Mouse (Mus musculus) hindbrain, embryonic 12.5 days (tissue): ENCODE data around the gene Cadm1. TPM values are rescaled to one million over a fixed set of nuclear protein-coding genes. Genes with fewer than 3 reads are reported as not detected.

ENCODE experiments used
- ATAC-seq: fragments of 200-750 bp; cut with Nextera tagmentation; 2 replicates; pipeline ENCODE4 v1.8.0; 2017; ENCODE audit warnings: moderate TSS enrichment; ENCODE audit not compliant: low FRiP score
- H3K27ac ChIP-seq: fragments of 300-500 bp; sonication (generic); 2 replicates; pipeline ENCODE4 v1.5.1; 2016; ENCODE audit warnings: mild to moderate bottlenecking
- H3K27me3 ChIP-seq: fragments of 300-500 bp; sonication (generic); 2 replicates; pipeline ENCODE4 v1.6.1; 2016; ENCODE audit warnings: mild to moderate bottlenecking
- H3K36me3 ChIP-seq: fragments of 300-500 bp; sonication (generic); 2 replicates; pipeline ENCODE4 v1.6.1; 2016; ENCODE audit warnings: mild to moderate bottlenecking
- H3K4me1 ChIP-seq: fragments of 300-500 bp; sonication (generic); 2 replicates; pipeline ENCODE4 v1.6.1; 2016
- H3K4me2 ChIP-seq: fragments of 300-500 bp; sonication (generic); replicated peaks from 2 replicates; pipeline ENCODE4 v1.6.1; 2016; ENCODE audit warnings: mild to moderate bottlenecking
- H3K4me3 ChIP-seq: fragments of 300-500 bp; sonication (generic); 2 replicates; pipeline ENCODE4 v1.5.1; 2016; ENCODE audit warnings: mild to moderate bottlenecking
- H3K9ac ChIP-seq: fragments of 300-500 bp; sonication (generic); 2 replicates; pipeline ENCODE4 v1.6.1; 2016; ENCODE audit warnings: mild to moderate bottlenecking, moderate library complexity
- H3K9me3 ChIP-seq: fragments of 300-500 bp; sonication (generic); replicated peaks from 2 replicates; pipeline ENCODE4 v1.6.1; 2016; ENCODE audit warnings: mild to moderate bottlenecking
- WGBS: fragments of 180-500 bp; shearing (Covaris S2); methylation state at CpG from one replicate; pipeline ENCODE4 v1.1.7; 2016; 5-methylcytosine and 5-hydroxymethylcytosine counted together
- polyA plus RNA-seq: library from polyadenylated mRNA; unstranded; fragments of >200 nt; fragmentation: Nextera tagmentation; extraction: Ambion mirVana; gene quantifications from 2 replicates; pipeline ENCODE4 v1.2.1, GENCODE M21; 2016

Cadm1 gene
- polyA plus RNA-seq, 1 experiment from 2014 or later: 120 TPM

GRCm38 (mm10) chr9:47586176-47586575 lies 56.2 kb downstream of the Cadm1 start:
- WGBS: 53% methylated on average over 5 of the region's 5 CpGs
- H3K27ac ChIP-seq: no peak overlapping the region
- no peaks in the 10 kb centered on the region; the same call in 1 of the 2 replicates for H3K27me3 ChIP-seq
- no peaks in the 10 kb centered on the region for H3K36me3 ChIP-seq
- peaks cover 33% of the 10 kb centered on the region for H3K4me1 ChIP-seq
- no peak overlapping the region for H3K4me3 ChIP-seq
- no peaks in the 10 kb centered on the region for H3K9me3 ChIP-seq
- no peak overlapping the region for H3K9ac ChIP-seq
- H3K4me2 ChIP-seq: no peak overlapping the region
- ATAC-seq: no peak

GRCm38 (mm10) chr9:47586839-47587238 lies 56.9 kb downstream of the Cadm1 start:
- no peaks in the 10 kb centered on the region for H3K27me3 ChIP-seq
- peaks cover 33% of the 10 kb centered on the region for H3K4me1 ChIP-seq
- H3K9ac ChIP-seq: no peak overlapping the region
- WGBS: 83% methylated on average over 8 of the region's 8 CpGs
- H3K9me3 ChIP-seq: no peaks in the 10 kb centered on the region
- no peaks in the 10 kb centered on the region for H3K36me3 ChIP-seq
- ATAC-seq: no peak
- no peak overlapping the region for H3K4me2 ChIP-seq
- no peak overlapping the region for H3K27ac ChIP-seq
- no peak overlapping the region for H3K4me3 ChIP-seq

- no peak overlapping the region for H3K4me3 ChIP-seq
- WGBS: 65% methylated on average over 7 of the region's 7 CpGs
- H3K4me1 ChIP-seq: peaks cover 33% of the 10 kb centered on the region
- H3K9ac ChIP-seq: no peak overlapping the region
- ATAC-seq: no peak
- no peaks in the 10 kb centered on the region for H3K27me3 ChIP-seq
- H3K9me3 ChIP-seq: no peaks in the 10 kb centered on the region
- no peak overlapping the region for H3K4me2 ChIP-seq
- H3K27ac ChIP-seq: no peak overlapping the region
- H3K36me3 ChIP-seq: no peaks in the 10 kb centered on the region
These were observed 57.7 kb downstream of the Cadm1 start for GRCm38 (mm10) chr9:47587577-47588194.

GRCm38 (mm10) chr9:47589832-47590231 lies 59.9 kb downstream of the Cadm1 start:
- Histone ChIP-seq H3K27me3 (no peaks in the 10 kb centered on the region), H3K9ac (no peak overlapping the region), H3K27ac (no peak overlapping the region), H3K9me3 (no peaks in the 10 kb centered on the region), H3K4me2 (no peak overlapping the region), H3K36me3 (no peaks in the 10 kb centered on the region), H3K4me1 (peaks cover 24% of the 10 kb centered on the region), H3K4me3 (no peak overlapping the region)
- ATAC-seq: no peak
- WGBS: 82% methylated on average over 5 of the region's 5 CpGs

GRCm38 (mm10) chr9:47601541-47601940 lies 71.6 kb downstream of the Cadm1 start:
- Histone ChIP-seq H3K36me3 (no peaks in the 10 kb centered on the region), H3K9ac (no peak overlapping the region), H3K4me2 (no peak overlapping the region), H3K4me3 (no peak overlapping the region), H3K9me3 (no peaks in the 10 kb centered on the region), H3K27ac (no peak overlapping the region), H3K4me1 (peaks cover 13% of the 10 kb centered on the region), H3K27me3 (no peaks in the 10 kb centered on the region)
- WGBS: 89% methylated on average over 11 of the region's 11 CpGs
- no peak for ATAC-seq

GRCm38 (mm10) chr9:47603971-47604370 lies 74.0 kb downstream of the Cadm1 start:
- WGBS: 66% methylated on average over 4 of the region's 4 CpGs
- no peak overlapping the region for H3K9ac ChIP-seq
- no peaks in the 10 kb centered on the region for H3K9me3 ChIP-seq
- H3K4me1 ChIP-seq: peaks cover 10% of the 10 kb centered on the region
- H3K4me3 ChIP-seq: no peak overlapping the region
- no peaks in the 10 kb centered on the region for H3K36me3 ChIP-seq
- no peak overlapping the region for H3K27ac ChIP-seq
- H3K27me3 ChIP-seq: no peaks in the 10 kb centered on the region
- no peak for ATAC-seq
- no peak overlapping the region for H3K4me2 ChIP-seq

- no peak overlapping the region for H3K27ac ChIP-seq
- H3K4me2 ChIP-seq: no peak overlapping the region
- no peak for ATAC-seq
- H3K9ac ChIP-seq: no peak overlapping the region
- H3K4me3 ChIP-seq: no peak overlapping the region
- H3K4me1 ChIP-seq: peaks cover 20% of the 10 kb centered on the region
- WGBS: 86% methylated on average over 5 of the region's 5 CpGs
- H3K9me3 ChIP-seq: no peaks in the 10 kb centered on the region
- no peaks in the 10 kb centered on the region for H3K27me3 ChIP-seq
- H3K36me3 ChIP-seq: no peaks in the 10 kb centered on the region
These were observed 75.7 kb downstream of the Cadm1 start for GRCm38 (mm10) chr9:47605628-47606027.

- no peak for ATAC-seq
- Histone ChIP-seq H3K27me3 (no peaks in the 10 kb centered on the region), H3K36me3 (no peaks in the 10 kb centered on the region), H3K9me3 (no peaks in the 10 kb centered on the region), H3K4me3 (no peak overlapping the region), H3K4me1 (peaks cover 22% of the 10 kb centered on the region), H3K27ac (no peak overlapping the region), H3K4me2 (no peak overlapping the region), H3K9ac (no peak overlapping the region)
- 75% methylated on average over 7 of the region's 7 CpGs for WGBS
These were observed 78.5 kb downstream of the Cadm1 start for GRCm38 (mm10) chr9:47608441-47608840.

- Histone ChIP-seq H3K4me2 (no peak overlapping the region), H3K4me1 (peaks cover 22% of the 10 kb centered on the region), H3K4me3 (no peak overlapping the region), H3K36me3 (no peaks in the 10 kb centered on the region), H3K27ac (no peak overlapping the region), H3K27me3 (no peaks in the 10 kb centered on the region), H3K9ac (no peak overlapping the region), H3K9me3 (no peaks in the 10 kb centered on the region)
- WGBS: 35% methylated on average over 6 of the region's 6 CpGs
- no peak for ATAC-seq
These were observed 78.9 kb downstream of the Cadm1 start for GRCm38 (mm10) chr9:47608921-47609320.

GRCm38 (mm10) chr9:47609443-47609842 lies 79.5 kb downstream of the Cadm1 start:
- Histone ChIP-seq H3K4me3 (no peak overlapping the region), H3K4me2 (no peak overlapping the region), H3K9ac (no peak overlapping the region), H3K27me3 (no peaks in the 10 kb centered on the region), H3K9me3 (no peaks in the 10 kb centered on the region), H3K4me1 (peaks cover 22% of the 10 kb centered on the region), H3K27ac (no peak overlapping the region), H3K36me3 (no peaks in the 10 kb centered on the region)
- WGBS: 57% methylated on average over 4 of the region's 4 CpGs
- no peak for ATAC-seq

- no peaks in the 10 kb centered on the region for H3K27me3 ChIP-seq
- no peaks in the 10 kb centered on the region for H3K9me3 ChIP-seq
- no peak overlapping the region for H3K4me3 ChIP-seq
- WGBS: 73% methylated on average over 11 of the region's 11 CpGs
- no peak for ATAC-seq
- H3K4me2 ChIP-seq: no peak overlapping the region
- peaks cover 28% of the 10 kb centered on the region for H3K4me1 ChIP-seq
- H3K36me3 ChIP-seq: no peaks in the 10 kb centered on the region
- no peak overlapping the region for H3K9ac ChIP-seq
- no peak overlapping the region for H3K27ac ChIP-seq
These were observed 80.3 kb downstream of the Cadm1 start for GRCm38 (mm10) chr9:47610316-47610715.

GRCm38 (mm10) chr9:47612894-47613412 lies 83.0 kb downstream of the Cadm1 start:
- peaks cover 41% of the 10 kb centered on the region for H3K4me1 ChIP-seq
- 82% methylated on average over 13 of the region's 13 CpGs for WGBS
- ATAC-seq: no peak

GRCm38 (mm10) chr9:47615049-47615448 lies 85.1 kb downstream of the Cadm1 start:
- no peak for ATAC-seq
- H3K9me3 ChIP-seq: no peaks in the 10 kb centered on the region
- H3K27me3 ChIP-seq: no peaks in the 10 kb centered on the region
- no peak overlapping the region for H3K27ac ChIP-seq
- no peak overlapping the region for H3K4me3 ChIP-seq
- no peak overlapping the region for H3K4me2 ChIP-seq
- no peaks in the 10 kb centered on the region for H3K36me3 ChIP-seq
- H3K9ac ChIP-seq: no peak overlapping the region
- peaks cover 33% of the 10 kb centered on the region for H3K4me1 ChIP-seq
- WGBS: 72% methylated on average over 6 of the region's 6 CpGs

More at GRCm38 (mm10) chr9:47612894-47613412, 83.0 kb downstream of the Cadm1 start:
- Histone ChIP-seq H3K27me3 (no peaks in the 10 kb centered on the region), H3K9me3 (no peaks in the 10 kb centered on the region), H3K27ac (no peak overlapping the region), H3K4me2 (no peak overlapping the region), H3K9ac (no peak overlapping the region), H3K4me3 (no peak overlapping the region), H3K36me3 (no peaks in the 10 kb centered on the region)
